Mouse (Mus musculus) CD4-positive, CD25-positive, alpha-beta regulatory T cell, adult 2 months (primary cell): ENCODE measurements at regions not wholly inside any gene's neighbourhood (a gene's known extent, or its start where the extent isn't known, plus 50 kb on each side); places are given as distances from the start of the nearest gene placed in this dataset.

Source experiments
- DNase-seq: peaks from one replicate; pipeline ENCODE4 v3.0.0-alpha.2; 2012; ENCODE audit warnings: low read depth, low spot score

DNA sequence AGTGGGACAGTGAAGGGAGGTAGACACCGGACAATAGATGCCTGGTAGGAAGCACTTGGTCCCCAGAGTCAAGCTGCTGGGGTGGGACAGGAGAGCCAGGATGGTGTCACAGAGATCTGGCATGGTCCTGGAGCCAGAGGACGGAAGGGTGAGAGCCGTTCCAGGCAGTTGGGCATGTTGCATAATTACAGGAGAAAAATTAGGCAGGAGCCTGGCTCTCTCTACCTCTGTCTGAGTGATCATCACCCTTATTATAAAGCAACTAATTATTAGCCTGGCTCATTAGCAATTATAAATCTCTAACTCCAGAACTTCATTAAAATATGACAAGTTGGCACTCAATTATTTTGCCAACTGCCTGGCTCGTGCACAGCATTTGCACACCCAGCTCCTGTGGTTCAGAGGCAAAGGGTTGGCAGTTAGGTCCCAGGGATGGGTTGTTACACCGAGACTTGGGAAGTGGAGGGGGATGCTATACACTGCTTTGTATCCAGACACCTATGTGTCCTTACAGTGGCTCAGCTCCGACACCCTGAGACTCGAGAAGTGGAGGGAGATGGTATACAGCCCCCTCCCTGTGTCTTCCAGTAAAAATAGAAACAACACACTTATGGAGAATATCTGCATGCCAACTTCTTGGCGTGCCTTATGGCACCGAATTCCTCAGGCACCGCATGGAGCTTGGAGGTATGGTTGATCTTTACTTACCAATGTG lies 203.7 kb upstream of the Sdk2 start:
- DNase-seq = no peak

GRCm38 (mm10) chr11:114261959-114262358 lies 195.1 kb upstream of the Sdk2 start:
- no peak for DNase-seq

- DNase-seq = no peak
Measured at GRCm38 (mm10) chr11:114258218-114258617, 191.4 kb upstream of the Sdk2 start.

- DNase-seq = no peak
Measured at GRCm38 (mm10) chr11:114257756-114258155, 190.9 kb upstream of the Sdk2 start.

DNA sequence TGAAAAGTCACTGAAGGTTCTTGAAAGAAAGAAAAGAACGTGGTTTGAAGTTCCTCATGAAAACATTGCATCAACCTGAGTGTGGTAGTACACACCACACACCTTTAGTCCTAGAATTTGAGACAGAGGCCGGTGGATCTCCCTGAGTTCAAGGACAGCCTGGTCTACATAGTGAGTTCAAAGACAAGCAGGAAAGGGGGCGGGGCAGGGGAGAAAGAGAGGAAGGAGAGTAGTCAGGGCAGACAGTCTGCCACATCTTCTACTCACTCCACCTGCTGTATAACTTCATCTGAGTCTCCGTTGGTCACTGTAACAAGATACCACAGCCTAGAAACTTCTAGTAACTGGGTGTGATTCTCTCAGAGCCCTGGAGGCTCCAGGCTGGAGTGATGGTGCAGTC lies 190.2 kb upstream of the Sdk2 start:
- no peak for DNase-seq

GRCm38 (mm10) chr11:114254344-114254743 lies 187.5 kb upstream of the Sdk2 start:
- no peak for DNase-seq

DNA sequence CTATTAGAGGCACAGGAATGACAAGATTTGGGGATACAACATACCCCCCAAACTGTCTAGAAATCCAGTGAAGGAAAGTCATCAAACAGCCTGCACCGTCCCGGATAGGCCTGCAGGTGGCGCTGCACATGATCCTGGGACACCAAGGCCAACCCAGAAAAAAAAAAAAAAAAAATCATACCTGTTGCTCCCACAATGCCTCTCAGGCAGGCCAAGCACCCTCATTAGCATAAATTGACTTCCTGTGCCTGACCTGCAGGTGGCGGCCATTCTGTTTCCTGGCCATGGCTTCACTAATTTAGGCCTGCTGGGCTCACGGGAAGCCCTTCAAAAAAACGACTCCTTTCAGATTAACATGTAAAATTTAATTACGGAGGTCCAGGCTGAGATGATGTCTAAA lies 184.8 kb upstream of the Sdk2 start:
- DNase-seq = peak; percentile 34

- no peak for DNase-seq
Measured at GRCm38 (mm10) chr11:114249215-114249614, 182.4 kb upstream of the Sdk2 start.

GRCm38 (mm10) chr11:114248261-114248898 lies 181.5 kb upstream of the Sdk2 start:
- DNase-seq = no peak

DNA sequence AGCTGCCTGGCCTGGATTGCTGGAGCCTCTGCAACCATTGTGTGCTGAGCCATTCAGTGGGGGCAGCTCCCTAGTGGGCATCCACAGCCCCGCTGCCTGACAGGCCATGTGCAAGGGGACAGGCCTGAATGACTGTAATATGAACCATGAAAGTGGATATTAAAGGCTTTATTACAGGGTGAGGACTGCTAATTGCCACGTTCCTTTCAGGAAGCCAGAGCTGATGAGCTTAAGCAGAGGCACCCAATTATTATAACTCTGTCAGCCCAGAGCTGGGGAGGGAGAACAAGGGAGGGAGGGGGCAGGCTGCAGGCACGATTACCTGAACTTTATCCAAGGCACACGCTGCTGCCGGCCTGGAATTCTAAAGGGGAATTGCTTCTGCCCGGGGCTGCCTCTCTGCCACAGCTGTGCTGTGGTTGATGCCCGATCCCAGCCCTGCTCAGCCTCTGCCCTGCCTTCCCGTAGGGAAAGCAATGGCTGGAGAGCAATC lies 172.5 kb upstream of the Sdk2 start:
- DNase-seq = no peak

- no peak for DNase-seq
Measured at GRCm38 (mm10) chr11:114238801-114239200, 172.0 kb upstream of the Sdk2 start.

DNA sequence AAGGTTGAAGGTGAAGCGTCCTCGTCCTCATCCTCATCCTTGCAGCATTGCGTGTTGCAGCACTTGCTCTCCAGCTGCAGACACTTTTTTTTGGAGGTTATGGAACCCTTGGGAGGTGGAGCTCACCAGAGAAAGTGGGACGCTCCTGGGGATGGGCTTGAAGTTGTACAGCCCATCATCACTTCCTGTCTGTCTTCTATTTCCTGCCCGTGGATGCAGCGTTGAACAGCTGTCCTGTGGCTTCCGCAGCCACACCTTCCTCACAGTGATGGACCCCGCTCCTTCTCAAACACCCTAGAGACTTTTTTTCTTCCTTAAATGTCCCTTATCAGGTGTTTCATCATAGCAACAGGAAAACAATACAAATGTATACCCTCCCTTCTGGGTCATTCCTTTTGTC lies 171.5 kb upstream of the Sdk2 start:
- peak; percentile 44 for DNase-seq

DNA sequence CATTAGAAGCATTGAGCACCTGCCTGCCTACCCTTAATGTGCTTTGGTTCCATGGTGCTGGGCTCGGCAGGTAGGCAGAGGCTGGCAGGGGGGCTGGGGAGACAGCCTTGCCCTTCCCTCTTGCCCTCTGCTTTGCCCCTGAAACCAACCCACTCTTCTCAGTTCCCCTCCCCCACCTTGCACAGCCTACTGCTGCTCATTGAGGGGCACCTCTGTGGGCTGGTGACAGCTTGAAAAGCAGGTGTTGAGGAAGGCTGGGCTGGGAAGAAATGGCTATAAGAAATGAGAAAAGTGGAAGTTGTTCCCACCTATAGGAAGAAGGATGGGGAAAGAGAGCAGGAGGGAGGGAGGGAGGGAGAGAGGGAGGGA lies 167.7 kb upstream of the Sdk2 start:
- DNase-seq = no peak

DNA sequence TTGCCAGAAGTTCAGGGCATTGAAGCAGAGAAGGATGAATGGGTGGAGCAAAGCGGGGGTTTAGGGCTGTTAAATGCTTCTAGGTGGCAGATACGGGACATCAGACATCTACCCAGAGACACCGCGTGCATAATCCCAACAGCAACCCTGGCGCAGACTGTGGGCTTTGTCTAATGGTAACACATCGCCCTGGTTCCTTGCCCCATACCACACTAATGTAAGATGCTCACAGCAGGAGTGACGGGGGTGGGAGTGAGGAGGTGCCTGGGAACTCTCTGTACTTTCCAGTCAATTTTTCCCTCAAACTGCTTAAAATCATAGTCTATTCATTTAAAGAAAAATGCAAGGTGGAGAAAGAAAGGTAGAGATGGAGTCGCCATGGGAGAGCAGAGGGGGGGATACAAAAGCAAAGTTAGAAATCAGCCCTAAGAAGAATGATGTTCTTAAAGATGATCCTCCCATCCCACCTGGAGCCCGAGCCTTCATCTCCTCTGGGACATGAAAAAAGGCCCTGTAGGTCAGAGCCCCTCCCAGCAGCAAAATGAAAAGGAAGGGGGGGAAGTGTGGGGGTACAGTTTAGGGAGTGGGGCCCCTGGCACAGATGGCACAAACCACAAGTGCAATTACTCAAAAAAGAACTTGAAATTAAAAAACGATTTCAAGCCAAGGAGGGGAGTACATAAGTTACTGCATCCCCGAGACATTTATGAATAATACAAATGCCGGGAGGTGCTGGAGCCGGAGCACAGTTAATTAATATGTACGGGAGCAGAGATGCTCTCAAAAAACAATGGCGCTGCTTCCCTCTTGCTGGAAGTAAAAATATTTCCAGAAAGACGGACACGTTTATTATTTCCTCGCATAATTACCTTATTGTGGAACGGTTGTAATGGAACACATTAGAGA lies 167.0 kb upstream of the Sdk2 start:
- DNase-seq = no peak

DNA sequence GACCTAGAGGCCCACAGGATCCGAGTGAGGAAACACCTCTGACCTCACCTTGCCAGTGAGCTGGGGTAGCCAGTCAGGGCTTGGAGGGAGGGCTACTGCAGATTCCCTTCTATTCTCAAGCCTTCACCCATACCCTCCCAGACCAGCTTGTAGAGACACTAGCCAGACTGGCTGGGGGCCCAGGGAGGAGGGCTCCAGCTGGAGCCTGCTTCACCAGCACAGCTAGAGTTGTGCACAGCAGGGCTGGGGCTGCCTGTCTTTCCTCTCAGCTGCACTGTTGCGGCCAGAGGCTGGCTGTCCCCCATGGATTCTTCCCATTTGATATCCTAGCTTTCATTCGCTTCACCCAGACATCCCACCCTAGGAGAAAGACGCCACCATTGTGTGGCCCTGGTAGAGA lies 165.0 kb upstream of the Sdk2 start:
- DNase-seq = no peak

- no peak for DNase-seq
Measured at GRCm38 (mm10) chr11:114229763-114230162, 162.9 kb upstream of the Sdk2 start.

GRCm38 (mm10) chr11:114229196-114229595 lies 162.3 kb upstream of the Sdk2 start:
- DNase-seq = no peak

- DNase-seq = peak; percentile 50
Measured at GRCm38 (mm10) chr11:114226553-114226952, 159.7 kb upstream of the Sdk2 start.

DNA sequence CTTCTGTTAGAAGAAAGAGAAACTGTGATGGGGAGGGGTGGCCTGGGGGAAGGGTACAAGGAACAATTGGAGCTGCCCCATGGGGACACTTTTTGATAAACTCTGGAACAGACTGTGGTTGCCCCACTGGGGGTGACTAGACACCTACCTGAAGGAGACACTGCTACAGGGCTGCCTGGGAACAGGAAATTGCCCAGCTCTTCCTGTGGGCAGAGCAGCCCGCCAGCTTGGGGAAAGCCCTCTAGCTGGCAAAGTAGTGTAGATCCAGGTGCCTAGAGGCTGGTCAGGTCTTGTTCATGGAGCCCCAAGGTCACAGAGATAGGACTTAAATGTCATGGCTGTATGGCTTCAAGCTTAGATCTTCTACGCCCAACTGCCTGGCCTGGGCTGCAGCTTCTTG lies 157.9 kb upstream of the Sdk2 start:
- DNase-seq = peak; percentile 10

GRCm38 (mm10) chr11:114223061-114223460 lies 156.2 kb upstream of the Sdk2 start:
- no peak for DNase-seq

- no peak for DNase-seq
Measured at GRCm38 (mm10) chr11:114220466-114220865, 153.6 kb upstream of the Sdk2 start.

- DNase-seq = no peak
Measured at GRCm38 (mm10) chr11:114218732-114219506, 152.1 kb upstream of the Sdk2 start.
